Mouse (Mus musculus): ENCODE measurements around the gene Irf9. TPM values are rescaled to one million over a fixed set of nuclear protein-coding genes. Genes with fewer than 3 reads are reported as not detected.

The Irf9 gene
- polyA plus RNA-seq, 1 experiment from 2014 or later = 8.9 TPM

- DNase-seq (ENCODE audit: low spot score) (no peak), ATAC-seq (replicated peaks; ENCODE audit: low FRiP score, low TSS enrichment, low read depth) (peak; percentile 36; the same call in 1 of the 2 replicates)
- 84% methylated on average over 5 of the region's 5 CpGs for WGBS
Measured at GRCm38 (mm10) chr14:55658011-55658410, 54.6 kb downstream of the Irf9 start.

More at GRCm38 (mm10) chr14:55658011-55658410, 54.6 kb downstream of the Irf9 start:
- H3K4me2 ChIP-seq (ENCODE audit: low read length) = no peak overlapping the region
- no peaks in the 10 kb centered on the region for H3K27me3 ChIP-seq (replicated peaks; ENCODE audit: control insufficient read depth, insufficient read depth, low read length)
- peaks cover 5% of the 10 kb centered on the region; the same call in 1 of the 2 replicates for H3K4me1 ChIP-seq (replicated peaks; ENCODE audit: control insufficient read depth, insufficient read depth, low read length)
- no peaks in the 10 kb centered on the region for H3K9me3 ChIP-seq (ENCODE audit: control insufficient read depth, low read length)
- no peak overlapping the region for H3K4me3 ChIP-seq (ENCODE audit: low read depth, low read length)
- H3K27ac ChIP-seq (ENCODE audit: low read depth) = no peak overlapping the region
- H3K9ac ChIP-seq (ENCODE audit: low read length) = no peak overlapping the region
- peaks cover 33% of the 10 kb centered on the region for H3K36me3 ChIP-seq (ENCODE audit: control insufficient read depth, insufficient read depth, low read length)

Other genes with a start within 250 kb of the Irf9 start
- 61.0 and 72.1 TPM in 2 replicates for gene Dhrs4, start 124.8 kb upstream of the Irf9 start, polyA plus RNA-seq (2014; fragmentation: Nextera tagmentation; extraction: Ambion mirVana)
- gene Carmil3, start 112.9 kb upstream of the Irf9 start, polyA plus RNA-seq (2014; fragmentation: Nextera tagmentation; extraction: Ambion mirVana) = 2.5 and 3.3 TPM in 2 replicates
- gene Cpne6, start 93.1 kb upstream of the Irf9 start, polyA plus RNA-seq (2014; fragmentation: Nextera tagmentation; extraction: Ambion mirVana) = 0.37 and 0.48 TPM in 2 replicates
- gene Nrl, start 78.6 kb upstream of the Irf9 start, polyA plus RNA-seq (2014; fragmentation: Nextera tagmentation; extraction: Ambion mirVana) = not detected in 2 replicates
- gene Pck2, start 63.3 kb upstream of the Irf9 start, polyA plus RNA-seq (2014; fragmentation: Nextera tagmentation; extraction: Ambion mirVana) = 42.8 and 47.4 TPM in 2 replicates
- gene Dcaf11, start 43.6 kb upstream of the Irf9 start, polyA plus RNA-seq (2014; fragmentation: Nextera tagmentation; extraction: Ambion mirVana) = 70.9 and 71.5 TPM in 2 replicates
- 0.64 and 0.81 TPM in 2 replicates for gene A730061H03Rik, start 43.2 kb upstream of the Irf9 start, polyA plus RNA-seq (2014; fragmentation: Nextera tagmentation; extraction: Ambion mirVana)
- 0.19 and 0.43 TPM in 2 replicates for gene Fitm1, start 28.0 kb upstream of the Irf9 start, polyA plus RNA-seq (2014; fragmentation: Nextera tagmentation; extraction: Ambion mirVana)
- gene Psme1, start 25.4 kb upstream of the Irf9 start, polyA plus RNA-seq (2014; fragmentation: Nextera tagmentation; extraction: Ambion mirVana) = 200 TPM in 2 replicates
- gene Emc9, start 18.3 kb upstream of the Irf9 start, polyA plus RNA-seq (2014; fragmentation: Nextera tagmentation; extraction: Ambion mirVana) = 6.3 and 7.0 TPM in 2 replicates
- gene Psme2, start 12.5 kb upstream of the Irf9 start, polyA plus RNA-seq (2014; fragmentation: Nextera tagmentation; extraction: Ambion mirVana) = 331 and 332 TPM in 2 replicates
- 15.9 and 20.1 TPM in 2 replicates for gene Rnf31, start 11.9 kb upstream of the Irf9 start, polyA plus RNA-seq (2014; fragmentation: Nextera tagmentation; extraction: Ambion mirVana)
- gene Rec8, start 14.5 kb downstream of the Irf9 start, polyA plus RNA-seq (2014; fragmentation: Nextera tagmentation; extraction: Ambion mirVana) = 6.2 and 8.1 TPM in 2 replicates
- 93.6 and 95.7 TPM in 2 replicates for gene Ipo4, start 32.4 kb downstream of the Irf9 start, polyA plus RNA-seq (2014; fragmentation: Nextera tagmentation; extraction: Ambion mirVana)
- gene Gm49378, start 34.3 kb downstream of the Irf9 start, polyA plus RNA-seq (2014; fragmentation: Nextera tagmentation; extraction: Ambion mirVana) = 1.6 and 1.9 TPM in 2 replicates
- 112 and 114 TPM in 2 replicates for gene Tm9sf1, start 40.2 kb downstream of the Irf9 start, polyA plus RNA-seq (2014; fragmentation: Nextera tagmentation; extraction: Ambion mirVana)
- gene Tssk4, start 46.6 kb downstream of the Irf9 start, polyA plus RNA-seq (2014; fragmentation: Nextera tagmentation; extraction: Ambion mirVana) = 1.7 and 1.9 TPM in 2 replicates
- 53.8 and 58.9 TPM in 2 replicates for gene Mdp1, start 56.9 kb downstream of the Irf9 start, polyA plus RNA-seq (2014; fragmentation: Nextera tagmentation; extraction: Ambion mirVana)
- gene Gmpr2, start 68.4 kb downstream of the Irf9 start, polyA plus RNA-seq (2014; fragmentation: Nextera tagmentation; extraction: Ambion mirVana) = 53.5 and 62.5 TPM in 2 replicates
- gene Nedd8, start 68.6 kb downstream of the Irf9 start, polyA plus RNA-seq (2014; fragmentation: Nextera tagmentation; extraction: Ambion mirVana) = 547 and 563 TPM in 2 replicates
- 46.4 and 49.1 TPM in 2 replicates for gene Tinf2, start 78.2 kb downstream of the Irf9 start, polyA plus RNA-seq (2014; fragmentation: Nextera tagmentation; extraction: Ambion mirVana)
- 1.3 and 1.6 TPM in 2 replicates for gene Tgm1, start 110.4 kb downstream of the Irf9 start, polyA plus RNA-seq (2014; fragmentation: Nextera tagmentation; extraction: Ambion mirVana)
- 29.7 and 32.7 TPM in 2 replicates for gene Rabggta, start 118.7 kb downstream of the Irf9 start, polyA plus RNA-seq (2014; fragmentation: Nextera tagmentation; extraction: Ambion mirVana)
- gene Dhrs1, start 142.1 kb downstream of the Irf9 start, polyA plus RNA-seq (2014; fragmentation: Nextera tagmentation; extraction: Ambion mirVana) = 81.9 and 84.3 TPM in 2 replicates
- gene Nop9, start 142.1 kb downstream of the Irf9 start, polyA plus RNA-seq (2014; fragmentation: Nextera tagmentation; extraction: Ambion mirVana) = 42.8 and 45.0 TPM in 2 replicates
- 5.4 and 8.1 TPM in 2 replicates for gene Cideb, start 154.9 kb downstream of the Irf9 start, polyA plus RNA-seq (2014; fragmentation: Nextera tagmentation; extraction: Ambion mirVana)
- 0.08 and 0.65 TPM in 2 replicates for gene Ltb4r2, start 157.9 kb downstream of the Irf9 start, polyA plus RNA-seq (2014; fragmentation: Nextera tagmentation; extraction: Ambion mirVana)
- 0.30 and 0.38 TPM in 2 replicates for gene Ltb4r1, start 162.4 kb downstream of the Irf9 start, polyA plus RNA-seq (2014; fragmentation: Nextera tagmentation; extraction: Ambion mirVana)
- 5.8 and 7.2 TPM in 2 replicates for gene Adcy4, start 180.5 kb downstream of the Irf9 start, polyA plus RNA-seq (2014; fragmentation: Nextera tagmentation; extraction: Ambion mirVana)
- 48.5 and 51.7 TPM in 2 replicates for gene Ripk3, start 185.3 kb downstream of the Irf9 start, polyA plus RNA-seq (2014; fragmentation: Nextera tagmentation; extraction: Ambion mirVana)
- 34.3 and 37.4 TPM in 2 replicates for gene Nfatc4, start 219.6 kb downstream of the Irf9 start, polyA plus RNA-seq (2014; fragmentation: Nextera tagmentation; extraction: Ambion mirVana)

All from intestine, embryonic 14.5 days (tissue).